Mouse (Mus musculus) naive thymus-derived CD4-positive, alpha-beta T cell, adult 2 months (primary cell): ENCODE results near the gene C1qbp.

ENCODE experiments used
- DNase-seq: peaks from one replicate; pipeline ENCODE4 v3.0.0-alpha.2; 2011; ENCODE audit warnings: low read depth

Gene C1qbp

DNA sequence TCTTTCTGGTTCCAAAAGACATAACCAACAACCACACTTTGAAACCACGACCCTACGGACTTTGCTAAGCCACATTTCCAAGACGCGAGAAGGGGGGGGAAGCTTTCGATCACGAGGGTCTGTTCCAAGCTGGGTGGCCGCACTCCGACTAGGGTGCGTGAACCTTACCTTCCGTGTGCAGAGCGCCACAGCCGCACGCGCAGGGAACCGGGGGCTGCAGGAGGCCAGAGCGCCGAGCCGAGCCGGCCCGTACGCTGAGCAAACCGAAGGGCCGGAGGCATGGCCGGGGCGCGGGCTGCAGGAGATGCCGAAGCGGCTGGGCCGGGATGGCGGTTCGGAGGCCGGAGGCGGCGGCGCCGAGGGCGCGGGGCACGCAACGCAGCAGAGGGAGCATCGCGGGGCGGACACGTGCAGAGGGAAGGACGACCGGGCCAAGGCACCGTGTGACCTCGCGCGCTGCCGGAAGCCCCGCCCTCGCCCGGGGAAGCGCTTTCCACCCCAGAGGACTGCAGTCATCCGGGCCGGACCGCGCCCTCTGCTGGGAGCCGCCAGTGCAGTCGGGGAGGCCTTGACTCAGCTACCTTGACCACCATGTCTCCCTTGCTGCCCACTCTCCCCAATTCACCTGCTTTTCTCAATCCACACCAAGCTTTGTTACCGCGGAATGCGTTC lies at the start of gene C1qbp:
C1qbp (minus strand) TSS at position 470 of the 672 bp plus-strand sequence.
- DNase-seq: peak; percentile 91

DNA sequence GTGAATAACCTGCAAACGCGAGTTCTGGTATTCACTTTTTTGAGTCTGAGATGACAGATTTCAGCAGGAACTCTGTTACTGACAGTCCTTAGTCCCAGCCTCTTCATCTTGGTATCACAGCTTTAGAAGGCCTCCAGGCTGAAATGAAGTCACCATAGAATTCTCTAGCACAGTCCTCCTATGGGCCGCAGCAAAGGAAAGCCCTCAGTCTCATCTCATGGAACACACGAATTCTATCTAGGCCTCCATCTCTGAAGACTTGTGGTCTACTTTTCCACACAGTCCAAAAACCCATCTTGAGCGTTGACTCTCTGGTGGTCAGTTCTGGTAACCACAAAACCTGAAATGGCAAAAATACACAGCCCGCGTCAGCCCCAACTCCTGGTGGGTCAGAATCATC lies 49.2 kb upstream of the C1qbp start:
- DNase-seq: no peak

DNA sequence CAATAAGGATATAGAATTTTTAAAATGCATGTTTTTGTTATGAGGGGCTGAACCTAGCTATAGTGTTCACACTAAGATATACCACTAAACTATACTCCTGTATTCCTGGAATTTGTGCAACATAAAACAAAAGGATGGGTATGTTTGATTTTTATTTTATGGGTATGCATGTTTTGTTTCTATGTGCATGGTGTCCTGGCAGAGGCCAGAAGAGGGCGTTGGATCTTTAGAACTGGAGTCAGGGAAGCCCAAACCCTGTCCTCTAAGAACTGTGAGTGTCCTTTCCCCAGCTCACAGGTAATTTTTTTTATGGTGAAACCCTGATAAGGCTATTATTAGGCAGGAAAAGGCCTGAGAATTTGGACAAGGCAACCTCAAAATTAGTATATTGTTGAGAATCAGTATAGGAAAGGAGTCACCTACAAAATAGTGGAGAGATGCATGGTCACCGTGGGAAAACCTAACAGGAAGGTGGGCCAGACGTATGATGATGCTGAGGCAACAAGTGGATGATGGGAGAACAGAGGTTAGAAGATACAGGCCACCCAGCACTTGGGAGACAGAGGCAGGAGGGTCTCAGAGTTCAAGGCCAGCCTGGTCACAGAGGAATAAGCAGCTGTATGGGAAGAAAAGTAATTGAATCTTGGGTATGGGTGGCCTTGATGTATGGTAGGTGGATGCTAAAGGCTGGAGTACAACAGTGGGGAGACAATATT lies 46.7 kb upstream of the C1qbp start:
- DNase-seq: no peak

DNA sequence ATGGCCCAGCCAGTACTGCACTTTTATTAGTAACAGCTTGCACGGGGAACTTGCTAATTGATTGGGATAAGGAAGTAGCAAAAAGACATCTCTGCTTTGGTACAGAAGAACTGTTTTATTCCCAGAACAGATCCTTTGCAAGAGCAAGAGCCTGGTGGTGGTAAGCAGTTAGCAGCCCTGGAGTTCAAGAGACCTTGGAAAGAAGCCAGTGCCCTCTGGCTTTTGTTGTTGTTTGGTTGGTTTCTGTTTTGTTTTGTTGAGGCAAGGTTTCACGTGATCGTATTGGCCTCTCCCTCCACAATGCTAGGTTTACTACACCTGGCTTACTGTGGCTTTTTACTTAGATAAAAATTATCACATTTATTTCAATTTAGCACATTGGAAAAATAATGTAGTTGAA lies 45.5 kb upstream of the C1qbp start:
- DNase-seq: no peak

DNA sequence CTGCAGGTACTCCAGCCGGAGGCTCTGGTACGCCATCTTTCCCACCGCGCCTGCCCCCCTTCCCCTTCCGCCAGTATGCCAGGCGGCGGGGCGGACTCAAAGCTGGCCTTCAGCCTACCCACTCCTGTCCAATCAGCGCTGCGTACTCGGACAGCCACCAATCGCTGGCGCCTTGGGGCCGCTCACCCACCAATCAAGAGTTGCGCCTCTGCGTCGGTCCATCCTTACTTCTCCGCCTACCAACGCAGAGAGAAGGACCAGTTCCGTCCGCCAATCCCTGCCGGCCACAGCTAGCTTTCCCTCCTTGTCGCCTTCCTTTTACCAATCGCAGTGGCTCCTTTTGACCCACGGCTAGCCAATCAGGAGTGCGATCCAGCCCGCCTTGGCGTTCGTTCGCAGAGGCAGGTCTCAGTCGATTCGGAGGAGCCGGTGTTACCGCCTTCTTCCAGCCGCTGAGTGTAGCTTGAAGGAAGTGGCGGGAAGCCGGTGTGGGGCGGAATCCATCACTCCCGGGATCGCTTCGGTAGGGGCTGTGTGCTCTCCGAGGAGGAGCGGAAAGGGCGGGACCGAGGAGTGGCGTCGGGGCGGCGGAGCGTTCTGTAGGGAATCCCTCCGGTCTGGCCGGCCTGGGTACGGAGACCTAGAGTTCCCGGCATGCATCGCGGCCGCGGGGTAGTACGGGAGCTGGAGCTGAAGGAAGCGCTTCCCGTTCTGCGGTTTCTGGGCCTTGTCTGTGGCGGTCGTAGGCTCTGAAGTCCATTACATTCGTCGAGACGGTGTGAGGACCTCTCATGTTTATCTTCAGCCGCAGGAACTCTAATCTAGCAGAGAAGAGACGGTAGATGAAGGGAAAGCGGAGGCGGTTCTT lies 36.6 kb upstream of the C1qbp start, which contains the start of the genes Mis12 and Derl2:
Mis12 (plus strand) TSS at position 411 of the 868 bp plus-strand sequence.
Derl2 (minus strand) TSS at position 641 of the 868 bp plus-strand sequence.
- peak; percentile 99 for DNase-seq

GRCm38 (mm10) chr11:71018416-71019200 lies 35.8 kb upstream of the C1qbp start:
- DNase-seq: no peak

GRCm38 (mm10) chr11:71017051-71017450 lies 34.2 kb upstream of the C1qbp start:
- DNase-seq: no peak

DNA sequence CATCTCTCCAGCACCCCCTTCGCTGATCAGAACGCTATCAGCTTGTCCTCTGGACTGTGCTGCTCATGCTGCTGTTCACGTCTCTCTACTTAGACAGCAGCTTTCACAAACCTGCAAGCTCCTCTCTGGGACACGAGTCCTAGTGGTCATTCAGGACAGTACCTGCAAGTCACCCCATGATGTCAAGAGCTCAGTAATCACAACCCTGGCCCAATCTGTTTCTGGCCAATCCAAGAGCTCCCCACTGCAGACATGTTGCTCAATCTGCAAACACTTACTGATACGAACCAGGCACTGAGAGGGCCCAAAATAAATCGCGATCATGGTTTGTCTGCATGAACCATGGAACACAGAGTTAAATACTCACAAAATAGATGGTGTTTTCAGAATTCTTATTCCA lies 29.9 kb upstream of the C1qbp start:
- no peak for DNase-seq

DNA sequence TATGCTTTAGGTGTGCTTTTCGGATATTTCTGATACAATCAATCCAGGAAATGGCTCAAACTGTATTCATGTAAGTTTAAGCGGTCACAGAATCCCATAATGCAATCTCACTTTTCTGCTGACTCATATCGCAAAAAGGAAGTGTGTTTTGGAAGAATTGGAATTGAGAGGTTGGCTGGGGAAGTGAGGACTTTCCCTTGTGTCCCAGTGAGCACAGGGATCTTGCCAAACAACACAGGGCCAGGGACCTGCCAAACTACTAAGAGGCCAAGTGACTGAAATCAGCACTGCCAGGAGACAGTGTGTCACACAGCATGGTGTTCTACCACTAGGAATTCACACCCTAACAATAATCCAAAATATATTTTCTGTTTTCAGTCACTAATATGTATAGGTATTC lies 25.5 kb upstream of the C1qbp start:
- DNase-seq: no peak

- DNase-seq: no peak
These were observed 25.0 kb upstream of the C1qbp start for GRCm38 (mm10) chr11:71007831-71008230.

DNA sequence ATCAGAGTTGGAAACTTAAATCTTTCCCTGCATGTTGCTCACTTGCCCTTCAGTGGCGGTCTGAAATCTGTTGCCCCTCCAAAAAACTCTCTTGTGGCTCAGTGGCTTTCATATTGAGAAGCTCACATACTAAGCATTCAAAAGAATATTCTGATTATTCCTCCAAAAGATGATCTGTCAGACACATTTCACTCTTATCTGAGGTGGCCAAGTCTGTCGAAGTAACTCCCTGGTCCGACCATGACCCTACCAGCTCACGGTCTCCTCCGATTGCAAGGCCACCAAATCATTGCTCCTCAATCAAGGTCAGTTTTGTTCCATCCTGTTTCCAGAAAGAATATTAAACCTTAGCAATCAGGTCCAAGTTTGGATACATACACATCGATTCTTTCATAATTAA lies 24.2 kb upstream of the C1qbp start:
- DNase-seq: no peak

DNA sequence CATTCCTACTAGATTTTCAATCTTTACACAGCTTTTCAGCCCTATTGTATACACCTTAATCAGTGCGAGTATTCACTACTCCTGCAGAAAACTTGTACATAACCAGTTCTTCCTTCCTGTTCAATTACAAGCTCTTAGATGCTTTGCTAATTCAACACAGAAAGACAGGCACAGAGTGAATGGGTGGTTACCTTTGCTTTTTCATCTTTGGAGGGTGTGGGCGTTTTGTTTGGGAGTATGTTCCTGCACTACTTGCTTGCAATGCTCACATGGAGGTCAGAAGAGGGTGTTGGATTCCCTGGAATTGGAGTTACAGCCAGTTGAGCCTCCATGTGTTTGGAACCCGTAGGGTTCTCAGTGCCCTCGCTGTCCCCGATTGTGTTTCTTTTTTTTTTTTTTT lies 22.2 kb upstream of the C1qbp start:
- peak; percentile 48 for DNase-seq

DNA sequence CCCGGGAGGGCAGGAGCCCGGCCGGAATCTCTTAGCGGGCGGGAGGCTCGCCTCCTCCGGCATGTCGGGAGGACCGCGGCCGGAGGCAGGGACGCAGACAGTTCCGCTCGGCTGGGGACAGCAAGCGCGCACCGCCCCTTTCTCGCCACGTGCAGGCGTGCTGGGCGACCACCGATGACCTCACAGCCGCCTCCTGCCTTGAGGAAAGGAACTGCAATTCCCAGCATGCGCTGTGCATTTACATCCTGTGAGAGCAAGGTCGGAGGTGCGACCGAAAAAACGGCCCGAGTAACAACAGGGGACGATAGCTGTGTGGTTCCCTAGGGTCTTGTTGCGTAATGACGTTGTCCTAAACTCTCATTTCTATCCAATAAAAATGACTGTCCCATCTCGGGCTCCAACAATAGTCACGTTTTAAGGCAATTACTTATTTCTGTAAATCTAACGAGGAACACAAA lies 21.5 kb upstream of the C1qbp start, which contains the start of gene Dhx33:
Dhx33 (minus strand) TSS at position 122 of the 458 bp plus-strand sequence.
- DNase-seq: peak; percentile 99

DNA sequence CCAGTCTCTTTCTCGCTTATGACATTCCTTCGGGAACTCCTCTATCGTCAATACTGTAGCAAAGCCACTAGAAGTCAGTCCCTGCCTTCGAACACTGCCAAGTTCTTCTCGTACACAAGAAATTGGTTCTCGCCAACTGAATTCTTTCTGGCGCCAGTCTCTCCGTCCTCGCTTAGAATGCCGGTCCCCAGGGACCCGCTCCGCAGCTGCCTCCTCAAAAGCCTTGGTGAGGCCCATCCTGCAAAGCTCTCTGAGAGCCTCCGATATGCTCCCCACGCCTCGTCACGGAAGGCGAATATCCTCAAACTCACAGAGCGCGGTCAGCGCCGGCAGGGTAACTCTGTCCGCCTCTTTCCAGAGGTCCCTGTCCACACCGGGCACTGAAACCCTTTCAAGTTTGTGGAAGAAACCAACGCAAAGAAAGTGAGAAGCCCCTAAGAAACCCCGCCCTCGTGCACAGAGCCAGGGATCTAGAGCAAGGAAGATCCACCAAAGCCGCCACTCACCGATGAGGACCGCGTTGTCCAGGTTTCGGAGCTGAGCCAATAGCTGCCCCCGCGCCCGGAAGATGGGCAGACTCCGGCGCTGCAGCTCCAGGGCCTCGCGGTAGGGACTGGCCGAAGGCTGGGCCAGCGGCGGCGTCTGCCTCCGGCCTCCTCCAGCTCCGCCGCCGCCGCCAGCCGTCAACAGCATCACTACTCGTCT lies 20.9 kb upstream of the C1qbp start:
- DNase-seq: no peak

DNA sequence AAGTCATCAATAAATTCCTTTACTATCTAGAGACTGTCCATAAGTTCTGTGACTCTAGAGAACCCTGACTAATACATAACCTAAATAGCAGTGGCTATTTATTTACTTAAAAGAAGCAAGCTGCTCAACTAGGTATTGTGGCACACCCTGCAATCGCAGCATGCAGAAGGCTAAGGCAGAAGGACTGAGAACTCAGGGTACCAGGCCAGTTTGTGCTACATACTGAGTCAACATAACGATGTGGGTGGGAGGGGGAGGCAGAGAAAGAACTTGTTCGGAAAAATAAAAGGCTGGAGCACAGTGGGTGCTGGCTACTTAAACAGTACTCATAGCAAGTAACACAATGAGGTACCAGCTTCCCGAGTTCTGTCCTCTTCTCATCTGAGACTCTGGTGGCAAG lies 18.3 kb upstream of the C1qbp start:
- DNase-seq: no peak

DNA sequence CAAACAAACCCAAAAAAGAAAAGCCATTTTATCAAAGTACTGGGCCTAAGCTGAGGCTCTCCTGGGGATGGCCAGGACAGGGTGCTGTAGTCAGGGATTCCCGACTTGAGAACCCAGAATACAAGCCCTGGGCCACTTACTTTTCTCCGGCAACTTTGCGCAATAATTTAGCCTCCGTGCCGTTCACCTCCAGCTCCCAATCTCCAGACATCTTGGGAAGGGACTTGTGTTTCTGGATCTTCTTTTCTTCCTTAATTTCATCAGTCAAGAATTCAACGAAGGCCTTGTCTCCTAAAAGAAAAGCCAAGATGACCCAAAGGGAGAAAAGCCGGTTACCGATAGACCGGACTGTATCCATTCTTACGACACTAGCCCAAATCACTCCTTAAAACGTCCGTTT lies 796 bp downstream of the C1qbp start:
- peak; percentile 18 for DNase-seq

DNA sequence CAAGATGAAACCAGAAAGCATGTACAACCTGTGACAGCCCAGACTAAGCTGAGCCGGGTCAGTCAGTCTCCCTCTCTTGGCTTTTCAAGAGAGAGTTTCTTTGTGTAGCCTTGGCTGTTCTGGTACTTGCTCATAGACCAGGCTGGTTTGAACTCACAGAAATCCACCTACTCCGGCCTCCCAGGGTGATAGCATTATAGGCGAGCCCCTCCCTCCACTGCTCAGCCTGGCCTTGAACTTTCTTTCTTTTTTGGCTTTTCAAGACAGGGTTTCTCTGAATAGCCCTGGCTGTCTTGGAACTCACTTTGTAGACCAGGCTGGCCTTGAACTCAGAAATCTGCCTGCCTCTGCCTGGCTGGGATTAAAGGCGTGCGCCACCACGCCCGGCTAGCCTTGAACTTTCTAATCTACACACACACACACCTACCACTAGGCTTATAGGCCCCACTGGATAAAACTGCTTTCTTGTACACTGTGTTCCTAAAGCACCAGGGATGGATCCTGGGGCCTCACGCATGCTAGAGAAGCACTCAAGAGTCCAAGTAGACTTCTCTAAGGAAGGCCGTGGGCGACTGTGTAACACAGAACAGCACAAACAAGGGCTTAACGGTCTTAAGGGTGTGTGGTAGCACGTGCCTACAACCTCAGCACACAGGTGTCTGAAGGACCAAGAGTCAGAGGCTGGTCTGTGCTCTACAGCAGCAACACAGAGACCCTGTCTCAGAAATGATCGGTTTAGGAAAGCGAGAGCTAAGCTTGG lies 1.9 kb downstream of the C1qbp start:
- no peak for DNase-seq

DNA sequence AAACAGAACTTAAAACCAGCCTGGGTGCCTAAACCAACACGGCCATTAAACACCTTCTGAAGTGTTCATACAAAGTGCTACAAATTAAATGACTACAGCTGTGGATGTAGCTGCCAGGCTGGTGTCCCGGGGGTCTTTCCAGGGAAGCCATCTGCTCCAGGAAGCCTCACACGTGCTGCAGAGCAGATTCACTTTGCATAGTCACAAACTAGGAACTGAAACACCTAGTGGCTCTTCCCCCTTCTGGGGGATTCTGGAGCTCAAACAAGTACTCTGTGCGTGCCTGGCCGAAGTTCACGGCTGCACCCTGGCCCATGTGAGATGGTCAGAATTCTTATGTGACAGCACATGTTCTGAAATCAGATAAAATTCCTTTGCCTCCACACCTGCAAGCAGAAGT lies 2.6 kb downstream of the C1qbp start:
- no peak for DNase-seq

- no peak for DNase-seq
These were observed 5.5 kb downstream of the C1qbp start for GRCm38 (mm10) chr11:70977293-70977692.

DNA sequence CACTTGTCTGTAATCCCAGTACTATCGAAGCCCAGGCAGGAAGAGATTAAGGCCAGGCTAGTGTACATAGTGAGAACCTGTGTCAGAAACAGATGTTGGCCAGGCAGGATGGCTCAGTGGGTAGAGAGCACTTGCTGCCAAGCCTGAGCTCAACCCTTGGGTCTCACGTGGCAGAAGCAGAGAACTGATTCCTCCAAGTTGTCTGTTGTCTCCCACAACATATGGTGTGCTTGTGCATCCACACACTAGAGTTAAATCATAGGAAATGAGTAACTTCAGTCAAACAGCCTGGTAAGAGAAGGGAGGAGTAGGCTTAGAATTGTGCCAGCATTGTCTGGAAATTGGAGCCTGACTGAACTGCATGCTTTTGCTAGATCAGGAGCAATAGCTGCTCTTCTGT lies 7.6 kb downstream of the C1qbp start:
- DNase-seq: no peak
